Mouse (Mus musculus) E14TG2a.4 (cell line): ENCODE measurements at regions not wholly inside any gene's neighbourhood (a gene's known extent, or its start where the extent isn't known, plus 50 kb on each side); places are given as distances from the start of the nearest gene placed in this dataset.

Experiments
- H3K27me3 ChIP-seq: 2 replicates; pipeline ENCODE4 v1.6.1; 2014; ENCODE audit warnings: low read length, control low read depth; ENCODE audit not compliant: insufficient read depth
- H3K36me3 ChIP-seq: 2 replicates; pipeline ENCODE4 v1.6.1; 2014; ENCODE audit warnings: low read length, control low read depth; ENCODE audit not compliant: insufficient read depth
- H3K4me1 ChIP-seq: replicated peaks from 2 replicates; pipeline ENCODE4 v1.6.1; 2014; ENCODE audit warnings: low read depth, low read length, control low read depth
- H3K4me3 ChIP-seq: replicated peaks from 2 replicates; pipeline ENCODE4 v1.5.1; 2014; ENCODE audit warnings: mild to moderate bottlenecking, low read length
- H3K9me3 ChIP-seq: 2 replicates; pipeline ENCODE4 v1.6.1; 2014; ENCODE audit warnings: low read length, control low read depth
- CTCF ChIP-seq: conservative IDR thresholded peaks from 2 replicates; pipeline ENCODE4 v1.5.1; 2014; ENCODE audit warnings: low read length
- NANOG ChIP-seq: IDR thresholded peaks from 2 replicates; pipeline ENCODE4 v1.6.1; 2014; ENCODE audit warnings: borderline replicate concordance, low read length, mixed read lengths
- POU5F1 ChIP-seq: IDR thresholded peaks from 2 replicates; pipeline ENCODE4 v1.6.1; 2014; ENCODE audit warnings: low read length, borderline replicate concordance

DNA sequence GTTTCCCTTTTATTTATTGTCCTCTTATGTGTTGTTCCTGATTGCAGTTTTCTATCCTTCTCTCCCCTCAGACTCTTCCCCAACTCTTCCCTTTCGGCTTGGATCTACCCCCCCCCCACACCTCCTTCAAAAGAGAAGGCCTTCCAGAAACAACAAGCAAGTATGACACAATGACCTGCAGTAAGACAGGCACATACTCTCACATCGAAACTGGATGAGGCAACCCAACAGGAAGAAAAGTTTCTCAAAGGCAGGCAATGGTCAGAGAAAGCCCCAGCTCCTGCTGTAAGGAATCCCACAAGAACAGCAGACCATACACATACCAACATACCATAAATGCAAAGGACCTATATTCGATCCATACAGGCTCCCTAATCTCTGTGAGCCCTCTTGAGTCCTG, 535.8 kb upstream of the Zeb2 start:
- H3K36me3 ChIP-seq = no peaks in the 10 kb centered on the region
- H3K27me3 ChIP-seq = no peaks in the 10 kb centered on the region
- no peak for TF ChIP-seq CTCF
- no peak for TF ChIP-seq POU5F1
- no peak for TF ChIP-seq NANOG
- H3K4me3 ChIP-seq = no peak overlapping the region
- H3K9me3 ChIP-seq = no peaks in the 10 kb centered on the region
- H3K4me1 ChIP-seq = no peaks in the 10 kb centered on the region

DNA sequence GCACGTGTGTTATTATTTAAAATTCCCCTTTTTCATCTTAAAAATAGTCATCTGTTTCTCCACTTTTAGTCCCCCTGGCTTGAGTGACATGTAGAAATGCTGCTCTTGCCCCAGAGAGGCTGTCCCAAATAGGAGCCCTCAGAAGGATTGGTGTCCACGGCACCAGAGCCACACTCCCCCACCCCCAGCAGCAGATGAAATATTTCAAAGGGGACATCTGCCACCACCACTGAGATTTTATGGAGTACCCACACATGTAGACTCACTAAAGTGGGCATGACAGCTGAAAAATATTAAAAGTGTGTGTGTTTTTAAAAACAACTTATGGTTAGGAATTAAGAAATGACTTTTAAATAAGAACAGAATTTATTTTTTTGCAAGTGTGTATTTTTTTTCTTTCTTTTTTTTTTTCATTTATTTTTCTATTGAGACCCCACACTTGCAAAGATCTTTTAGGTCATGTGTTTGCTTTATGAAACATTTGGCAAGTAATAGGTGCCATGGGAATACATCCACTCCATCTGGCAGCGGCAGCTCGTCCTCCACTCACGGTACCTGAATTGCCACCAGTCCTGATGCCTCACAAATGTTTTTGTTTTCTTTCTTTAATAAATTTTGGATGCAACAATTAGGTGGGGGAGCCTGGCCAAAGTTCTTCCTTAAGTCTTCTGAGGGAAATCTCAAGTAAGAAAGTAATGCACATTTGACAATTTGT, 533.2 kb upstream of the Zeb2 start:
- Histone ChIP-seq H3K36me3 (no peaks in the 10 kb centered on the region), H3K4me1 (no peaks in the 10 kb centered on the region), H3K4me3 (no peak overlapping the region), H3K27me3 (no peaks in the 10 kb centered on the region), H3K9me3 (no peaks in the 10 kb centered on the region)
- TF ChIP-seq NANOG (no peak), POU5F1 (no peak), CTCF (no peak)

GRCm38 (mm10) chr2:45647846-45648245, 530.7 kb upstream of the Zeb2 start:
- Histone ChIP-seq H3K36me3 (no peaks in the 10 kb centered on the region), H3K4me1 (no peaks in the 10 kb centered on the region), H3K27me3 (no peaks in the 10 kb centered on the region), H3K4me3 (no peak overlapping the region), H3K9me3 (no peaks in the 10 kb centered on the region)
- TF ChIP-seq POU5F1 (no peak), NANOG (no peak), CTCF (no peak)

DNA sequence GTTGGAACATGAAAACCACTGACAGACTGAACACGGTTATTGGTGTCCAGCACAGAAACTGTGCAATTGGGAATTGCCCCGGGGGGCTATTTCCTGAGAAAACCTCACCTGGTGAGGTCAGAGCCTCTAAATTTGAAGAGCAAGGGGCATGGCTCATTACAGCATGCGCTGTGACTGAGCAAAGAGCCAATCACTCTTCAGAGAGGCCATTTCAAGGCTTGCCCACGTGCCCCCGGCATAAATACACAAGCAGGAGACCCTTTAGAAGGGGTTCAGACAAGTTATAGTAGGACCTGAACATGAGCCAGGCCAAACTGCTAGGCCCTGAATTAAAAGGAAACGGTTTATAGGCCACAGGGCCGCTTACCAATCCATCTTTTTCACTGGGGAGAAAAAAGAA, 512.9 kb upstream of the Zeb2 start:
- H3K36me3 ChIP-seq = no peaks in the 10 kb centered on the region
- H3K27me3 ChIP-seq = no peaks in the 10 kb centered on the region
- H3K4me1 ChIP-seq = no peaks in the 10 kb centered on the region
- no peaks in the 10 kb centered on the region for H3K9me3 ChIP-seq
- TF ChIP-seq NANOG (no peak), POU5F1 (no peak), CTCF (no peak)
- no peak overlapping the region for H3K4me3 ChIP-seq

DNA sequence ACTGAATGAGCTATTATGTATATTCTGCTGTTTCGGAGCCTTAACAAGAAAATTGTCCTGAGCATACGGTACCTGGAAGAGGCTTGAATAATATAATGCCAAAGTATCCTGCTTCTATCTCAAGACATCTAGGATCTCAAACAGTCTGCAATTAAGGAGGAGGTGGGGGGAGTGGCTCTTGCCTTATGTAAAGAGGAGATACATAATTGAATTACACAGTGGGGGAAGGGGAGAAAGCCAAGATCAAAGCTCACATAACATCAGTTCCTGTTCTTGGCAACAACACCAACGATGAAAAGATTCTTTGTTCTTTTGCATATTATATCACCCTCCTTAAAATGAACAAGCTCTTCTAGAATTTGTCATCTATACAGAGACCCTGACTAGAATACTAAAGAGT, 512.4 kb upstream of the Zeb2 start:
- H3K4me3 ChIP-seq = no peak overlapping the region
- H3K9me3 ChIP-seq = no peaks in the 10 kb centered on the region
- TF ChIP-seq POU5F1 (no peak), NANOG (no peak), CTCF (no peak)
- H3K27me3 ChIP-seq = no peaks in the 10 kb centered on the region
- no peaks in the 10 kb centered on the region for H3K4me1 ChIP-seq
- H3K36me3 ChIP-seq = no peaks in the 10 kb centered on the region

DNA sequence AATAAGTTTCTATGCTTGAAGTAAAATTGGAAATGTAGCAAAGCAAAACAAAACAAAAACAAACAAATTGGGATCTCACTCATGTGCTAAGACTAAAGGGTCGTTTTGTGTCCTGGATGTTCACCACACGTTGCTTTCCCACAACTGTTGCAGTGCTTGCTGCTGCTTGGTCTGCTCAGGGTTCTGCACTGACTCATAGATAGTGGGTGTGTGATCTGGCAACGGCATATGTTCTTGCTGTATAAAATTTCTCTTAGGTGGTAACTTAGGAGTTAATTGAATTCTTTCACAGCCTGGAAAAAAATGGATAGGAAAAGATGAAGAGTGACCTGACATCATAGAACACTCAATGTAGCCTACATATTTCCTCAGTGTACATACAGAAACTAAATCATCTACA, 505.9 kb upstream of the Zeb2 start:
- H3K27me3 ChIP-seq = no peaks in the 10 kb centered on the region
- TF ChIP-seq POU5F1 = no peak
- no peak for TF ChIP-seq NANOG
- no peak for TF ChIP-seq CTCF
- H3K4me1 ChIP-seq = no peaks in the 10 kb centered on the region
- H3K9me3 ChIP-seq = no peaks in the 10 kb centered on the region
- H3K4me3 ChIP-seq = no peak overlapping the region
- H3K36me3 ChIP-seq = no peaks in the 10 kb centered on the region

DNA sequence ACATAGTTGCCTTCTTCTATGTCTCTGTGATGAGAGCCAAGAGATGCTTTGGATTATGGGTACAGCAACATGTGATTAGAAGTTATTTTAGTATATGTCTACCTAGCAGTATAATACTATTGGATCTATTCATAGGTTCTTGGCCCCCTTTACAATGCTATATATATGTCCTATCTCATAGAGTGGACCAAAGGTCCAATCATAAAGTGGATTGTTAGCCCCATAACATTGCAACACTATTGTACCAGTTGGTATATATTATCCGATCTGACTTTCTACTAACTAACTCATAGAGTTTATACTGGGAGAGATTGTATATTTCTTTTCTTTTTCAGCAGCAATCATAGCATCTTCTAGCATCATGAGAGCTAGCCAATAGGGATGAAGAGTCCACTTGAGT, 491.7 kb upstream of the Zeb2 start:
- Histone ChIP-seq H3K27me3 (no peaks in the 10 kb centered on the region), H3K36me3 (no peaks in the 10 kb centered on the region), H3K9me3 (no peaks in the 10 kb centered on the region), H3K4me3 (no peak overlapping the region), H3K4me1 (no peaks in the 10 kb centered on the region)
- TF ChIP-seq CTCF (no peak), NANOG (no peak), POU5F1 (no peak)

DNA sequence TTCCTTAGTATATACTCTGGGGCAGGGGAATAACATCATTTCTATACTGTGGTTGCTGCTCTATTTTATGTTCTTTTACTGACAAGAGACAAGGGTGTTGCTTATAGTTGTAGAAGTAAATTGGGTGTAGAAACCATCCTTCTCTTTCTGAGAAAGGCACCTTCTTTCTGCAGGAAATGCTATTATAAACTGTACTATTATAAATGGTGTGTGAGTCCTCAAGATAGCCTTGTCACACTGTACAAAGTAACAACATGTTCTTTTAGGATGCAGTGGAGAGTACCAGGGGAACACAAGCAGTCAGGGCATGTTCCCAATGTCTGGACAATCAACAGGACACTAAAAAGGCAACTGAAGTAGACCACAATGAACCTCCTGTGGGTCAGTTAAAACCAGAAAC, 490.2 kb upstream of the Zeb2 start:
- no peaks in the 10 kb centered on the region for H3K36me3 ChIP-seq
- H3K4me3 ChIP-seq = no peak overlapping the region
- no peaks in the 10 kb centered on the region for H3K27me3 ChIP-seq
- H3K9me3 ChIP-seq = no peaks in the 10 kb centered on the region
- H3K4me1 ChIP-seq = no peaks in the 10 kb centered on the region
- TF ChIP-seq NANOG (no peak), POU5F1 (no peak), CTCF (no peak)

- no peaks in the 10 kb centered on the region for H3K4me1 ChIP-seq
- TF ChIP-seq CTCF (no peak), NANOG (no peak), POU5F1 (no peak)
- no peak overlapping the region for H3K4me3 ChIP-seq
- H3K27me3 ChIP-seq = no peaks in the 10 kb centered on the region
- H3K9me3 ChIP-seq = no peaks in the 10 kb centered on the region
- no peaks in the 10 kb centered on the region for H3K36me3 ChIP-seq
These were observed 484.2 kb upstream of the Zeb2 start for GRCm38 (mm10) chr2:45601332-45601900.
